Mouse (Mus musculus) mammary gland, adult 2 months (tissue): ENCODE results near the gene Ly86. TPM values are rescaled to one million over a fixed set of nuclear protein-coding genes. Genes with fewer than 3 reads are reported as not detected.

ENCODE experiments used
- polyA plus RNA-seq: library from polyadenylated mRNA; depleted of rRNA; stranded (reverse); fragments of >200 nt; gene quantifications from 2 replicates; pipeline ENCODE4 v1.2.3, GENCODE M21; 2012; ENCODE audit warnings: low replicate concordance; rRNA removed

Ly86 gene
- polyA plus RNA-seq: 21.8 and 37.9 TPM in 2 replicates

DNA sequence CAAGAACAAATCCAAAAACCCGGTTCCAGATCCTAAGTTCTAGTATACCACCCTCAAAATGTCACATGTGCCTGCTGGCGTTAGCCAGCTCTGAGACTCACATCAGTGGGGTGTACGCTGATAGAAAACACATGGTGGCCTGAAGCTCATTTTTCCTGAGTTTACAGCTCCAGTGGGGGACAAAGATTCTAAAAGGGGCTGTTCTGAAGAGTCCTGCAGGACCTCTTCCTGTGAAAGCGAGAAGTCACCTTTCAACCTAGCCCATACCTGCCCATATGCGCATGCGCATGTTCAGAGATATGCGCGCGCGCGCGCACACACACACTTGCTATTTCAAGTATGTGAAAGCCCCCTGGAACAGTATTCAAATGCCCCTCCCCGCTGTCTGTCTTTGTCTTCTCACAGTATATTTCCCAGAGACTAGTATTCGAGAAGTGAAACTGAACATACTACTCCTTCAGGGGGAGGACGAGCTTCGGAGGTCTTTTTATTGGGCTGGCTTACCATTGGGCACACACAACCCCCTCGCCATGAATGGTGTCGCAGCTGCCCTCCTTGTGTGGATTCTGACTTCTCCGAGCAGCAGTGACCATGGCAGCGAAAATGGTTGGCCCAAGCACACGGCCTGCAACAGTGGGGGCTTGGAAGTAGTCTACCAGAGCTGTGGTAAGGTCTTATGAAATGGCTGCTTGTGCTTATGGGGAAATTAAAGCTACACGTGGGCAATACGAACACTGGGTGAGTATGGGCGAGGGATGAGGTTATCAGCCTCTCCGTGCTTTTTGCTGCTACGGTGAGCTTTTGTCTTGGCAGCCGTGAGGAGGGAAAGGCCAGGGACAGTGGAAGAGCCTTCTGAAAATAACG, at the start of gene Ly86:
Ly86 (plus strand) TSS at position 300 of the 864 bp plus-strand sequence.

